Mouse (Mus musculus) heart, adult 2 months (tissue): ENCODE data around the gene Acot1.

Source experiments
- CTCF ChIP-seq: fragments of 200-600 bp; IDR thresholded peaks from 2 replicates; pipeline ENCODE4 v1.8.1; 2022; ENCODE audit warnings: antibody characterized with exemption, mild to moderate bottlenecking, moderate library complexity
- POLR2A ChIP-seq: fragments of 200-500 bp; IDR thresholded peaks from 2 replicates; pipeline ENCODE4 v1.6.1; 2011; ENCODE audit warnings: mild to moderate bottlenecking, low read depth, low read length, control low read depth; ENCODE audit not compliant: insufficient read depth

GRCm38 (mm10) chr12:83978862-83979261 is 30.4 kb upstream of the Acot1 start:
- TF ChIP-seq CTCF (no peak), POLR2A (no peak)
